Mouse (Mus musculus): ENCODE measurements around the gene Efna2.

The Efna2 gene

GRCm38 (mm10) chr10:80179068-80180051, at the start of gene Efna2:
Efna2 (plus strand) TSS chr10:80179482.
- DNase-seq (ENCODE audit: low spot score in 2 of 2), result peak in 1 of 2 experiments; percentile 54

GRCm38 (mm10) chr10:80129846-80130245, 49.4 kb upstream of the Efna2 start:
- no peak for DNase-seq (ENCODE audit: low spot score in 2 of 2)

- no peak for DNase-seq (ENCODE audit: low spot score in 2 of 2)
Observed at GRCm38 (mm10) chr10:80130403-80131031, 48.8 kb upstream of the Efna2 start.

DNA sequence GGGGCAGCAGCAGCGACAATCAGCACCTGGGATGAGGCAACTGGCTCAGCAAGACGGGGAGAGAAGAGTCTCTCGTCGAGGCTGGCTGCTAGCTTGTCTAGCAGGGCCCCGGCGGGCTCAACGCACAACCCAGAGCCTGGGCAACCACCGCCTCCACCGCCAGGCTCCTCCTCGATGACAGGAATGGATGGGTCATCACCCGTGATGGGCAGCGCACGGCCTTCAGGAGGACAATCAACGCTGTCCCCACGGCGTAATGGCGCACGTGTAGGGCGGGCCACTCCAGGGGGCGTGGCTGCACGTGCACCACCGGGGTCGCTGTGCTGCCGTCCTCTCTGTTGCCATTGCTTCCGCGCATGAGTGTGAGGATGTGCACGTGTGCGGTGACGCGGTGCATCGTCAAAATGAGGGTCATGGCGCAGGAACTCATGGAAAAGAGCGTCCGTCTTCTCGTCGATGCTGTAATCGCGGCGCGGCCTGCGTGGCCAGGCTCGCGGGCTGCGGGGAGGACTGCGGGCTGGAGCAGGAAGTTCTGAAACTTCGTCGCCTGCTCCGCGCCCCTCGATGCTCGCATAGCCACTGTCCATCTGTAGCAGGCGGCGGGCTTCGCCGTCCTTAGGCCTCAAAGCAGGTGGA, 47.8 kb upstream of the Efna2 start:
- DNase-seq (ENCODE audit: low spot score in 2 of 2), result peak in 1 of 2 experiments; percentile 50

GRCm38 (mm10) chr10:80131952-80132350, 47.3 kb upstream of the Efna2 start:
- DNase-seq (ENCODE audit: low spot score in 2 of 2), result no peak

DNA sequence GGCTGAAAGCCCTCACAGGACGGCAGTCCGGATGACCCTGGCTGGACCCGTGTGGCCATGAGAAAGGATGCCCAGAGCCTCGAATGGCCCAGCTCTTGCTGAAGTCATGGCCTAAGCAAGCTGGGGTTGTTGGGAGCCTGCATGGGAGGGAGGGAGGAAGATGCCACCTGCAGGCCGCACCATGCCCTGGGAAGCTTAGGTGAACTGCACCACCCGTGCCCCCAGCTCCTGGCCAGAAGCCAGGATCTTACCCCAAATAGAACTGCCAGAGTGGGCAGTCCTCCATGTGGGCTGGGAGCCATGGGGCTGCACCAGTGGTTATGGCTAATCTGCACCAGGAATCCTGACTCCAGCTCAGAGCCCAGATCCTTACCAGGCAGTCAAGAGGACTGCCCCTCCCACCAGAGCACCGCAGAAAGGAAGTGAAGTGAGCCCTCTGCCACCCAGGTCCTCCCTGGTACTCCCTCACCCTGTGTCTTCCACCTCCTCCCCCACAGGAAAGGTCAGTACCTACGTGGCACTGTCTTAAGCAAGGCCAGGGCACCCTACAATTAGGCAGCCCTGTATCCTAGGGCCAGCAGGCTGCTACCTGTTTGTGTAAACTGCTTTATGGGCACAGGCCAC, 45.9 kb upstream of the Efna2 start:
- DNase-seq (ENCODE audit: low spot score in 2 of 2), result no peak

DNA sequence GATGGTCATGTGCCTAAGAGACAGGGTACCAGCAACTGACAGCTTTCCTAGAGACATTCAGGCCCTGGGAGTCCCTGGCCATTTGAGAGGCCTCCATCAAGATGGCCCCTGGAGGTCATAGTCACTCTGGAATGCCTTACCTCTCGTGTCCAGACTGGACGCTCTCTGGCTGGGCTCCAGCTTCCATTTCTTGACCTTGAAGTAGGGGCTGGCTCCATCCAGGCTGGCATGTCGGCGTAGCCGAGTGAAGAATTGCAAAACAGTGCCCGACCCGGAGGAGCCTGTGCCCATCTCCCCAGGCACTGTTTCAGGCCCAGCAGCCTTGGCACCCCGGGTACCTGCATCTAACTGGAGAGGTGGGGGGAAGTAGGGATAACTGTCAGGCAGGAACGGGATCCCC, 44.9 kb upstream of the Efna2 start:
- no peak for DNase-seq (ENCODE audit: low spot score in 2 of 2)

DNA sequence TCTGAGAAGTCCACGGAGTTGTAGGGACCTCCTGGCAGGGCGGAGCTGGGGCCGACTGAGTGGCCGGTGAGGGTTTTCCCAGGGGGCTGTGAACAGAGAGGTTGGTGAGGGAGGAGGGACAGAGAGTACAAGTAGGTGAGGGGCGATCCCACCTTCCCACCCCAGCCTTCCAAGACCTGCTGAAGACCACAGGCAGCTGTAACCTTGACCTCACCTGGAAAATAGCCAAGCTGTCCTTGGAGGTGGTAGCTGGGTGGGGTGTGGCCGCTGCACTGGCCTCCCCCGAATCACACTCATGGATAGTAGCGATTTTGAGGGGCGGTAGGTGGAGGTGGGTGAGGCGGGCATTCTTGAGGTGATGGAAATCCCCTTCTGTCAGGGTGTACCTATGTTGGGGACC, 44.1 kb upstream of the Efna2 start:
- no peak for DNase-seq (ENCODE audit: low spot score in 2 of 2)

DNA sequence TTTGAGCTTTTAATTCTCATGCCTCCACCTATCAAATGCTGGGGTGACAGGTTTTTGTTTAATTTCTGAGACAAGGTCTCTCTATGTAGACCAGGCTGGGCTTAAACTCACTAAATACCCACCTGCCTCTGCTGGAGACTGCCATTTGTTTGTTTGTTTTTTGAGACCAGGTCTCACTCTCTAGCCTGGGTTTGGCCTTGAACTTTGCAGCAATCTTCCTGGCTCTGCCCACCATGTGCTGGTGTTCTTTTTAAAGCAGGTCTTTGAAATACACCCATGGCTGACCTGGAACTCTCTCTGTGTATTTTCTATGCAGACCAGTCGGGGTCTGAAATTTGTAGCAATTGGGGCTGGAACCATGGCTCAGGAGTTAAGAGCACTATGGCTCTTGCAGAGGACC, 43.6 kb upstream of the Efna2 start:
- no peak for DNase-seq (ENCODE audit: low spot score in 2 of 2)

DNA sequence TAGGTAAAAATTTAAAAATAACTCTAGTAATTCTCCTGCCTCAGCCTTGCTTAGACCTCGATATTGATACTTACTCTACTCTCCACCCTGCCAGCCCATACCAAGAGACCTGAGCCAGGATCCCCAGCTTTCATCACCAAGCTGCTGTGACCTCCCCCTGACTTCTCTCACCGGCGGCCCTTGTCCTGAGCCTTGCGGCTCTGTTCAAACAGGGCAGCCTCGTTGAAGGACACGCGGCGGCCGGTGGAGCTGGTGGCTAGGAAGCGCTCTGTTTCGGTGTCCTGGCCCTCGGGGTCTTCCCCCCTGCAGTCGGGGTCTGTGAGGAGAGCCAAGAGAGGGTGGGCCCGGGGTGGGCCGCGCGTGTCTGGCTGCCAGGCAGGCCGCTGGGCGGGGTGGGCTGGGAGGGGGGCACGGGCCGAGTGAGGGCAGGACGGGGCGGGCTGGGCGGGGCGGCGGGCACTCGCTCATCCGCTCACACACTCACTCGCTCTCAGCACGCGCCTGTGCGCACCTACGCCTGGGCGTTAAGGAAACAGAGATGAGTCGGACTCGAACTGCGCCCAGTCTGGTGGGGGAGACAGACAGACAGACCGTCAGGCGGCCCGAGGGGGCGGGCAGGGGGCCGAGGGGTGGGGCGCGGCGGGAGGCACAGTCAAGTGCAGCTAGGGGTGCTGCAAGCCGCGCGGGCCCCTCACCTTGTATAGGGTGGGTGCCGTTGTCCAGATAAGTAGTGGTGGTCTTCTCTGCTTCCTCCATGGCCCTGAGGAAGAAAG, 42.9 kb upstream of the Efna2 start:
- no peak for DNase-seq (ENCODE audit: low spot score in 2 of 2)

- DNase-seq (ENCODE audit: low spot score in 2 of 2), result peak in 1 of 2 experiments; percentile 37
Observed at GRCm38 (mm10) chr10:80136952-80137625, 42.2 kb upstream of the Efna2 start.

GRCm38 (mm10) chr10:80137626-80138552, 41.4 kb upstream of the Efna2 start:
- peak in 1 of 2 experiments; percentile 28 for DNase-seq (ENCODE audit: low spot score in 2 of 2)

DNA sequence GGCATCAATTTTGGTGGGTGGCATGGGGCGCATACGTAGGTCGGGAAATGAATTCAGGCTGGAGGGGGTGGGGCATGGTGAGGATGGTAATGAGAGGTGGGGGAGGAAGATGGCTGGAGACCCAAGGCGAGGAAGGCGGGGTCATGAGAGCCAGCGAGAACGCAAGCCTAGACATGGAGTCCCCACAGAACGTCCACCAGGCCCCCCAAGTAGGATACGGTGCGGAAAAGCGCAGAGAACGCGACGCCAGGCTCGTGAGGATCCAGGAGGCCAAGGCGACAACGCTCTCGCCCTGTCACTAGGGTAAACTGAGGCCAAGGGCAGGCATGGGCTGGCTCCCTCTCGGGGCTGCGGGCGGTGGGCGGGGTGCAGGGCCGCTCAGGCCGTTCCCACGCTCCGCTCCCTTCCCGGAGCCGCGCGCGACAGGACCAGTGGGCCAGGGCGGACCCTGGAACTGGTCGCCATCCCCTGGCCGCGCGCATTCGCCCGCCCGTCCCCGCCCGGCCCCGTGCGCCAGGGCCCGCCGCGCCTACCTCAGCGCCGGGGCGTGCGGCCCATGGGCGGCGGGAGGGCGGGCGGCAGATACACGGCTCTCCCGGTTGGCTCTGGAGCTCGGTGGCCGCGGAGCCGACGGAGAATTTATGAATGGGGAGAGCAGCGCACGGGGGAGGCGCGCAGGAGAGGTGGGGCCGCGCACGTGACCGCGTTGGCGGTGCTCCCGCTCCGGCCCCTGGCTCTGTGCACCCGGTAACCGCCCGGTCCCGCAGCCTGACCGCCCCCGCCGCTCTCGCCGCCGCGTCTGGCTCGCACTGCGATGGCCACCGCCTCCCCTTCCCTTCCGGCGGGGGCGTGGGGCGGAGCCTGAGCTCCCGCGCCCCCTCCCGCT, 40.5 kb upstream of the Efna2 start, which contains the start of gene Atp5d:
Atp5d (plus strand) TSS at position 80 of the 886 bp plus-strand sequence.
- peak in 1 of 2 experiments; percentile 57 for DNase-seq (ENCODE audit: low spot score in 2 of 2)

GRCm38 (mm10) chr10:80139439-80139775, 39.9 kb upstream of the Efna2 start:
- DNase-seq (ENCODE audit: low spot score in 2 of 2), result no peak

DNA sequence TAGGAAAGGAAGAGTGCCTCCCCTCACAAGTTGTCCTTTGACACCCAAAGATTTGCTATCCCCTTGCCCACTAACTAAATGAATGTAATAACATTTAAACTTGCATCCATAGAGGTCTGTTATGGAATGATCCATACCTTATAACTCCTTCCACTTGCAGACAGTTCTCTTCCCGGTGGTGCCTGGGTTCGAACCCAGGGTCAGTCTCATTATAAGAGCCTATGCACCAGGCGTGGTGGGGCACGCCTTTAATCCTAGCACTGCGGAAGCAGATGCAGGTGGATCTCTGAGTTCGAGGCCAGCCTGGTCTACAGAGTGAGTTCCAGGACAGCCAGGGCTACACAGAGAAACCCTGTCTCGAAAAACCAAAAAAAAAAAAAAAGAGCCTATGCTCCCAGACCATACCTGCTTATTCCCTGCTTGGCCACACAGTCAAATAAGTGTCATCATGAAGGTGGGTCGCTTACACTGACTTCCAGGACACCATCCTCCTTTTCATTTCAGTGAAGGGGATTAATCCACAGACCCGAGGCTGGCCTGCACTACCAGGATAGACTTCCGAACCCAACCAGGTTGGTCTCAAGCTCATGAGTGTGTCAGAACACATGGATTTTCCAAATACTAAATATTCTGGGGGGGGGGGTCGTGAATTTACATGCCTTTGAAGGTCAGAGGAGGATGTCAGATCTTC, 39.2 kb upstream of the Efna2 start:
- no peak for DNase-seq (ENCODE audit: low spot score in 2 of 2)

GRCm38 (mm10) chr10:80140666-80141035, 38.6 kb upstream of the Efna2 start, which contains the start of gene Cbarp:
Cbarp (minus strand) TSS chr10:80140835.
- DNase-seq (ENCODE audit: low spot score in 2 of 2), result no peak

- DNase-seq (ENCODE audit: low spot score in 2 of 2), result peak; percentile 84 to 92
Observed at GRCm38 (mm10) chr10:80141243-80141642, 38.0 kb upstream of the Efna2 start.

Measured in cerebellum, postnatal 4 days (tissue).